Mouse (Mus musculus) intestine, postnatal 0 days (tissue): ENCODE measurements around the gene B4galnt1. TPM values are rescaled to one million over a fixed set of nuclear protein-coding genes. Genes with fewer than 3 reads are reported as not detected.
A peak's percentile ranks its signal among the peaks of the same experiment; 100 is the strongest.

ENCODE experiments used
- ATAC-seq: fragments of 200-750 bp; cut with Nextera tagmentation; 2 replicates; pipeline ENCODE4 v1.8.0; 2017; ENCODE audit warnings: mild to moderate bottlenecking, moderate TSS enrichment, moderate library complexity
- H3K27ac ChIP-seq: fragments of 300-500 bp; sonication (generic); 2 replicates; pipeline ENCODE4 v1.5.1; 2014; ENCODE audit warnings: mild to moderate bottlenecking, low read depth, low read length, moderate library complexity
- H3K27me3 ChIP-seq: fragments of 300-500 bp; sonication (generic); replicated peaks from 2 replicates; pipeline ENCODE4 v1.6.1; 2014; ENCODE audit warnings: low read length, mixed read lengths; ENCODE audit not compliant: control insufficient read depth, insufficient read depth
- H3K36me3 ChIP-seq: fragments of 300-500 bp; sonication (generic); 2 replicates; pipeline ENCODE4 v1.6.1; 2014; ENCODE audit warnings: mild to moderate bottlenecking, moderate library complexity; ENCODE audit not compliant: control insufficient read depth, insufficient read depth
- H3K4me1 ChIP-seq: fragments of 300-500 bp; sonication (generic); replicated peaks from 2 replicates; pipeline ENCODE4 v1.6.1; 2014; ENCODE audit warnings: antibody characterized with exemption, low read length, mixed read lengths; ENCODE audit not compliant: control insufficient read depth, insufficient read depth
- H3K4me2 ChIP-seq: fragments of 300-500 bp; sonication (generic); replicated peaks from 2 replicates; pipeline ENCODE4 v1.6.1; 2014; ENCODE audit warnings: low read depth, mild to moderate bottlenecking, moderate library complexity
- H3K4me3 ChIP-seq: fragments of 300-500 bp; sonication (generic); 2 replicates; pipeline ENCODE4 v1.5.1; 2014; ENCODE audit warnings: low read depth, low read length
- H3K9ac ChIP-seq: fragments of 300-500 bp; sonication (generic); 2 replicates; pipeline ENCODE4 v1.6.1; 2014; ENCODE audit warnings: mild to moderate bottlenecking, low read depth, low read length
- H3K9me3 ChIP-seq: fragments of 300-500 bp; sonication (generic); 2 replicates; pipeline ENCODE4 v1.6.1; 2016; ENCODE audit warnings: mixed run types; ENCODE audit not compliant: control insufficient read depth
- CTCF ChIP-seq: sonication (generic); IDR thresholded peaks from 2 replicates; pipeline ENCODE4 v1.5.1; 2016; ENCODE audit warnings: low read depth, mild to moderate bottlenecking, control low read depth, antibody characterized with exemption, moderate library complexity
- WGBS: fragments of 180-500 bp; shearing (Covaris S2); extraction: QIAGEN DNeasy Blood & Tissue Kit; methylation state at CpG from one replicate; pipeline ENCODE4 v1.1.7; 2014; 5-methylcytosine and 5-hydroxymethylcytosine counted together
- polyA plus RNA-seq: library from polyadenylated mRNA; unstranded; fragments of >200 nt; fragmentation: Nextera tagmentation; extraction: Ambion mirVana; gene quantifications from 2 replicates; pipeline ENCODE4 v1.2.1, GENCODE M21; 2015

Gene B4galnt1
- polyA plus RNA-seq, 1 experiment from 2014 or later, result 34.1 TPM

GRCm38 (mm10) chr10:127185101-127185500 lies 20.1 kb downstream of the B4galnt1 start:
- no peak overlapping the region for H3K4me2 ChIP-seq
- peaks cover 54% of the 10 kb centered on the region for H3K27me3 ChIP-seq
- ATAC-seq, result no peak
- no peaks in the 10 kb centered on the region for H3K9me3 ChIP-seq
- H3K4me3 ChIP-seq, result no peak overlapping the region
- 74% methylated on average over 9 of the region's 9 CpGs for WGBS
- no peak for TF ChIP-seq CTCF
- peaks cover 5% of the 10 kb centered on the region; the same call in 1 of the 2 replicates for H3K36me3 ChIP-seq
- H3K9ac ChIP-seq, result no peak overlapping the region
- no peaks in the 10 kb centered on the region for H3K4me1 ChIP-seq
- H3K27ac ChIP-seq, result no peak overlapping the region

DNA sequence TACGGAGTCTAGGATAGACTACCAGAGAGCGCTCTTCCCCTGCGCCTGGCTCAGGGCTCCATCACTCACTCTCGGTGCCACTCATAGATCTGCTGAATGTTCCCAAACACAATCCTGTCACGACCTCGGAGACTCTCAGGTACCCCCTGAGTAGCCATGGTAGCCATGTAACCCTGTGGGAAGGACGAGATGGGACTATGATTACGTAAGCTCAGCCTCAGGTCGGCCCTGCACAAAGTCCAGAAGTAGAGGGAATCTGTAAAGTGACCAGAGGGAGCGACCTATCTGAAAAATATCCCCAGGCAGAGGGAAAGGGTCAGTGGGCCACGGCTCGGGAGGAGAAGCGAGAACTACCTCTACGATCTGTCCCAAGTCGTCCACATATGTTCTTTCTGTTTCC lies 20.5 kb downstream of the B4galnt1 start:
- H3K27me3 ChIP-seq, result peaks cover 50% of the 10 kb centered on the region
- ATAC-seq, result no peak
- no peak overlapping the region for H3K4me3 ChIP-seq
- no peaks in the 10 kb centered on the region for H3K9me3 ChIP-seq
- peaks cover 5% of the 10 kb centered on the region; the same call in 1 of the 2 replicates for H3K36me3 ChIP-seq
- no peak overlapping the region for H3K4me2 ChIP-seq
- no peak overlapping the region for H3K27ac ChIP-seq
- TF ChIP-seq CTCF, result no peak
- WGBS, result 82% methylated on average over 15 of the region's 15 CpGs
- no peak overlapping the region for H3K9ac ChIP-seq
- no peaks in the 10 kb centered on the region for H3K4me1 ChIP-seq

DNA sequence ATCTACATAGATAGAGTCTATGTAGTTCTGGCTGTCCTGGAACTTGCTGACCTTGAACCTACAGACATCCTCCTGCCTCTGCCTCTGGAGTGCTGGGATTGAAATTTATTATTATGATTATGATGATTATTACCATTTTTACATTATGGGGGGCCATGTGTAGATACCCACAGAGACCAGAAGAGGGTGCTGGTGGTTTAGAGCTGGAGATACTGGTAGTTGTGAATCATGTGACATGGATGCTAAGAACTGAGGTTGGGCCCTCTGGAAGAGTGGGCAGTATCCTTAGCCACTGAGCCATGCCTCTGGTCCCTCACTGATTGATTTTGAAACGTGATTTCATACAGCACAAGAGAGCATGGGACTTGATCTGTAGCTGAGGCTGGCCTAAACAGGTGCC lies 21.4 kb downstream of the B4galnt1 start:
- Histone ChIP-seq H3K27ac (no peak overlapping the region), H3K9me3 (no peaks in the 10 kb centered on the region), H3K4me3 (no peak overlapping the region), H3K4me1 (no peaks in the 10 kb centered on the region), H3K27me3 (peaks cover 41% of the 10 kb centered on the region), H3K9ac (no peak overlapping the region), H3K4me2 (no peak overlapping the region), H3K36me3 (peaks cover 5% of the 10 kb centered on the region; the same call in 1 of the 2 replicates)
- ATAC-seq, result no peak
- 86% methylated on average over 1 of the region's 1 CpGs for WGBS
- TF ChIP-seq CTCF, result peak; percentile 59

GRCm38 (mm10) chr10:127187371-127188078 lies 22.5 kb downstream of the B4galnt1 start:
- Histone ChIP-seq H3K4me3 (peak overlapping the region; percentile 57; the same call in 1 of the 2 replicates), H3K4me2 (peak overlapping the region; percentile 81), H3K9me3 (no peaks in the 10 kb centered on the region), H3K27ac (no peak overlapping the region), H3K27me3 (peaks cover 35% of the 10 kb centered on the region), H3K9ac (no peak overlapping the region), H3K36me3 (peaks cover 6% of the 10 kb centered on the region; the same call in 1 of the 2 replicates), H3K4me1 (no peaks in the 10 kb centered on the region)
- 59% methylated on average over 10 of the region's 10 CpGs for WGBS
- TF ChIP-seq CTCF, result no peak
- no peak for ATAC-seq

GRCm38 (mm10) chr10:127188079-127188453 lies 23.0 kb downstream of the B4galnt1 start:
- Histone ChIP-seq H3K27me3 (peaks cover 32% of the 10 kb centered on the region), H3K27ac (no peak overlapping the region), H3K9ac (peak overlapping the region; percentile 55), H3K9me3 (no peaks in the 10 kb centered on the region), H3K4me3 (peak overlapping the region; percentile 57), H3K4me1 (no peaks in the 10 kb centered on the region), H3K4me2 (peak overlapping the region; percentile 81), H3K36me3 (peaks cover 12% of the 10 kb centered on the region; the same call in 1 of the 2 replicates)
- TF ChIP-seq CTCF, result no peak
- 4% methylated on average over 17 of the region's 21 CpGs for WGBS
- ATAC-seq, result no peak

DNA sequence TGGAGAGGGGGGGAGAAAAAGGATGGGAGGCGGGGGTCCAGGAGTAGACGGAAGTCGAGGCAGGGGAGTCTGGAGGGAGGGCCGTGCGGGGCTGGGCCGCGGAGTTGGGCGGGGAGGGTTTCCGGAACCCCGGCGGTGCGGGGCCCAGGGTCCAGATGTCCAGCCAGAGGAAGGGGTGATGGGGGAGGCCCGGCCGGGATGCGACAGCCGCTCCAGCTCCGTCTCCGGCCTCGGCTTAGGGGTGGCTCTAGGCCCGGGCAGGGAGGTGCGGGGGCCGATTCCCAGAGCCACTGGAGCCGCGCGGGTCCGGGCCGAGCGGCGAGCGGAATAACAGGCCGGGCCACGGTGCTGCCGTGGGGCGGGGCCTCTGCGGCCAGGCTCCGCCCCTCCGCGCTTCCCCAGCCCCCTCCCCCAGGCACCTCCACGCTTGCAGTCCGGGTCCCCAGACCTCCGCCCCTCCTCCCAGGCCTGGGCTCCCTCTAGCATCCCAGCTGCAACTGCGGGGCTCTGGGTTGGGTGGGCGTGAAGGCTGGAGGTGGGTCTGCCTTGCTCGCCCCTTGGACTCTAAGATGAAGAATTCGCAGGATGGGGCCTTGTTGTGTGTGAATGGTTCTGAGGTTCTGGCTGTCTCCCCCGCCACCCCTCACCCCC lies 23.6 kb downstream of the B4galnt1 start:
- Histone ChIP-seq H3K9me3 (no peaks in the 10 kb centered on the region), H3K27me3 (peaks cover 29% of the 10 kb centered on the region), H3K9ac (peak overlapping the region; percentile 55), H3K27ac (peak overlapping the region; percentile 36), H3K4me1 (no peaks in the 10 kb centered on the region), H3K4me3 (peak overlapping the region; percentile 57), H3K4me2 (peak overlapping the region; percentile 81), H3K36me3 (peaks cover 14% of the 10 kb centered on the region; the same call in 1 of the 2 replicates)
- peak; percentile 47 for ATAC-seq
- WGBS, result under 1% methylated on average over 39 of the region's 46 CpGs
- TF ChIP-seq CTCF, result no peak
